Mouse (Mus musculus) stomach, embryonic 15.5 days (tissue): ENCODE measurements around the gene Nkiras1. TPM values are rescaled to one million over a fixed set of nuclear protein-coding genes. Genes with fewer than 3 reads are reported as not detected.
"Not testable (repeated sequence)": the region's sequence is repeated elsewhere in the genome, so short reads cannot be mapped to it uniquely, and the experiment has no call there.

ENCODE experiments used
- ATAC-seq: fragments of 200-750 bp; cut with Nextera tagmentation; 2 replicates; pipeline ENCODE4 v1.8.0; 2017; ENCODE audit warnings: low read depth, moderate number of reproducible peaks, moderate TSS enrichment; ENCODE audit not compliant: insufficient read depth, low FRiP score
- H3K27ac ChIP-seq: fragments of 300-500 bp; sonication (generic); 2 replicates; pipeline ENCODE4 v1.5.1; 2015; ENCODE audit warnings: mild to moderate bottlenecking, inconsistent platforms
- H3K27me3 ChIP-seq: fragments of 300-500 bp; sonication (generic); replicated peaks from 2 replicates; pipeline ENCODE4 v1.6.1; 2015; ENCODE audit warnings: inconsistent platforms
- H3K36me3 ChIP-seq: fragments of 300-500 bp; sonication (generic); 2 replicates; pipeline ENCODE4 v1.6.1; 2015; ENCODE audit warnings: inconsistent platforms
- H3K4me1 ChIP-seq: fragments of 300-500 bp; sonication (generic); 2 replicates; pipeline ENCODE4 v1.6.1; 2015; ENCODE audit warnings: inconsistent platforms
- H3K4me2 ChIP-seq: fragments of 300-500 bp; sonication (generic); 2 replicates; pipeline ENCODE4 v1.6.1; 2015; ENCODE audit warnings: mild to moderate bottlenecking, inconsistent platforms
- H3K4me3 ChIP-seq: fragments of 300-500 bp; sonication (generic); replicated peaks from 2 replicates; pipeline ENCODE4 v1.5.1; 2015; ENCODE audit warnings: inconsistent platforms
- H3K9ac ChIP-seq: fragments of 300-500 bp; sonication (generic); 2 replicates; pipeline ENCODE4 v1.6.1; 2015; ENCODE audit warnings: inconsistent platforms
- H3K9me3 ChIP-seq: fragments of 300-500 bp; sonication (generic); 2 replicates; pipeline ENCODE4 v1.6.1; 2016; ENCODE audit warnings: inconsistent platforms
- WGBS: fragments of 180-500 bp; shearing (Covaris S2); methylation state at CpG from one replicate; pipeline ENCODE4 v1.1.7; 2015; 5-methylcytosine and 5-hydroxymethylcytosine counted together
- polyA plus RNA-seq: library from polyadenylated mRNA; unstranded; fragments of >200 nt; fragmentation: Nextera tagmentation; extraction: Ambion mirVana; gene quantifications from 2 replicates; pipeline ENCODE4 v1.2.1, GENCODE M21; 2015

Nkiras1 gene
- polyA plus RNA-seq, 1 experiment from 2014 or later = 17.2 TPM

- peak; percentile 86 for ATAC-seq
- no peaks in the 10 kb centered on the region for H3K27me3 ChIP-seq
- H3K9ac ChIP-seq = peak overlapping the region; percentile 60; the same call in 1 of the 2 replicates
- H3K27ac ChIP-seq = peak overlapping the region; percentile 86
- H3K4me2 ChIP-seq = peak overlapping the region; percentile 77
- H3K4me3 ChIP-seq = peak overlapping the region; percentile 72
- 0 out of 2 replicates have a peak, but pooled peaks cover 6% of the 10 kb centered on the region for H3K4me1 ChIP-seq
- H3K9me3 ChIP-seq = no peaks in the 10 kb centered on the region
- WGBS = under 1% methylated on average over 71 of the region's 71 CpGs
- H3K36me3 ChIP-seq = no peaks in the 10 kb centered on the region
Measured at GRCm38 (mm10) chr14:18238131-18238749, 32.7 kb upstream of the Nkiras1 start.

- WGBS = under 1% methylated on average over 58 of the region's 66 CpGs
- ATAC-seq = peak; percentile 93
- H3K9me3 ChIP-seq = no peaks in the 10 kb centered on the region
- peak within 1 kb of the TSS; percentile 77 for H3K4me2 ChIP-seq
- H3K36me3 ChIP-seq = no peaks in the 10 kb centered on the region
- 0 out of 2 replicates have a peak, but pooled peaks cover 6% of the 10 kb centered on the region for H3K4me1 ChIP-seq
- H3K4me3 ChIP-seq = peak within 1 kb of the TSS; percentile 72
- no peaks in the 10 kb centered on the region for H3K27me3 ChIP-seq
- H3K27ac ChIP-seq = peak within 1 kb of the TSS; percentile 86
- peak within 1 kb of the TSS; percentile 60; the same call in 1 of the 2 replicates for H3K9ac ChIP-seq
Measured at GRCm38 (mm10) chr14:18238750-18239731, 31.9 kb upstream of the Nkiras1 start, which contains the start of gene Nr1d2. Gene Nr1d2 (minus strand): TSS chr14:18239127.

- Histone ChIP-seq H3K4me3 (no peak overlapping the region), H3K27me3 (no peaks in the 10 kb centered on the region), H3K4me2 (no peak overlapping the region), H3K9ac (no peak overlapping the region), H3K4me1 (0 out of 2 replicates have a peak, but pooled peaks cover 3% of the 10 kb centered on the region), H3K9me3 (no peaks in the 10 kb centered on the region), H3K27ac (no peak overlapping the region), H3K36me3 (no peaks in the 10 kb centered on the region)
- ATAC-seq = no peak
- WGBS = 63% methylated on average over 7 of the region's 7 CpGs
Measured at GRCm38 (mm10) chr14:18240132-18240531, 30.8 kb upstream of the Nkiras1 start.

DNA sequence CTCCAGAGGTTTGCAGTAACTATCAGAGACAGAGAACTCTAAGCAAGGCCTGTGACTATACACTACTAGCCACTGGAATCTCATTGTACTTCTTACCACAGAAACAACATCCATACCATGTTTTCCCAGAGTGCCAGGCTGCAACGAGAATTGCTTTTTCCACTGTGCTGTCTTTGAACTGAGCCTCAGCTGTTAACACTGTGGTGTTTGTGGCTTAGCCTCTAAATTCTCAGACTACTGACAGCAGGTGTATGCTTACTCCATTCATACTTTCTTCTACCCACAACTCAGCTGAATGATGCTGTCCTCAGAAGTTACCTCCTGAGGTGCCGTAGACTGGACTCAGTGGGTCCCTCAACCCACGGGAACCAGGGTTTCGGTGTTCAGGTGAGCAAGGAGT, 29.1 kb upstream of the Nkiras1 start:
- WGBS = 87% methylated on average over 4 of the region's 4 CpGs
- H3K9me3 ChIP-seq = no peaks in the 10 kb centered on the region

DNA sequence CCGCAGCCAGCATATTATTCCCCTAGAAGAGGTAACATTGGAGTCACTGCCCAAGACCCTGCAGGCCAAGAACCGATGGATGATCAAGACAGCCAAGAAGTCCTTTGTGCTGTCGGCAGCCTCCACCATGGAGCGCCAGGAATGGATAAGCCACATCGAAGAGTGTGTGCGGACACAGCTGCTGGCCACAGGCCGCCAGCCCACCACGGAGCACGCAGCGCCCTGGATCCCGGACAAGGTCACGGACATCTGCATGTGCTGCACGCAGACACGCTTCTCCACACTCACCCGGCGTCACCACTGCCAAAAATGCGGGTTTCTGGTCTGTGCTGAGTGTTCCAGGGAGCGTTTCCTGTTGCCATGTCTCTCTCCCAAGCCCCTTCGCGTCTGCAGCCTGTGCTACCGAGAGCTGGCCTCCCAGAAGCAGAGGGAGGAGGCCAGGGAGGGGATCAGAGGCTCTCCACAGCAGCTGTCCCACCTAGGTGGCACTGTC, 28.3 kb upstream of the Nkiras1 start:
- Histone ChIP-seq H3K4me1 (0 out of 2 replicates have a peak, but pooled peaks cover 3% of the 10 kb centered on the region), H3K9me3 (no peaks in the 10 kb centered on the region), H3K36me3 (no peaks in the 10 kb centered on the region), H3K27me3 (no peaks in the 10 kb centered on the region), H3K4me2 (no peak overlapping the region), H3K27ac (no peak overlapping the region), H3K4me3 (no peak overlapping the region), H3K9ac (no peak overlapping the region)
- 84% methylated on average over 21 of the region's 21 CpGs for WGBS
- ATAC-seq = no peak

More for the DNA sequence above, 29.1 kb upstream of the Nkiras1 start:
- H3K4me2 ChIP-seq = no peak overlapping the region
- H3K4me3 ChIP-seq = no peak overlapping the region
- no peak overlapping the region for H3K9ac ChIP-seq
- ATAC-seq = no peak
- H3K27me3 ChIP-seq = no peaks in the 10 kb centered on the region
- no peaks in the 10 kb centered on the region for H3K36me3 ChIP-seq
- 0 out of 2 replicates have a peak, but pooled peaks cover 3% of the 10 kb centered on the region for H3K4me1 ChIP-seq
- H3K27ac ChIP-seq = no peak overlapping the region

GRCm38 (mm10) chr14:18261203-18261602, 9.7 kb upstream of the Nkiras1 start:
- 83% methylated on average over 3 of the region's 3 CpGs for WGBS
- Histone ChIP-seq H3K4me3 (no peak overlapping the region), H3K27me3 (no peaks in the 10 kb centered on the region), H3K36me3 (no peaks in the 10 kb centered on the region), H3K4me2 (no peak overlapping the region), H3K9me3 (no peaks in the 10 kb centered on the region), H3K27ac (no peak overlapping the region), H3K9ac (no peak overlapping the region), H3K4me1 (no peaks in the 10 kb centered on the region)
- no peak for ATAC-seq

DNA sequence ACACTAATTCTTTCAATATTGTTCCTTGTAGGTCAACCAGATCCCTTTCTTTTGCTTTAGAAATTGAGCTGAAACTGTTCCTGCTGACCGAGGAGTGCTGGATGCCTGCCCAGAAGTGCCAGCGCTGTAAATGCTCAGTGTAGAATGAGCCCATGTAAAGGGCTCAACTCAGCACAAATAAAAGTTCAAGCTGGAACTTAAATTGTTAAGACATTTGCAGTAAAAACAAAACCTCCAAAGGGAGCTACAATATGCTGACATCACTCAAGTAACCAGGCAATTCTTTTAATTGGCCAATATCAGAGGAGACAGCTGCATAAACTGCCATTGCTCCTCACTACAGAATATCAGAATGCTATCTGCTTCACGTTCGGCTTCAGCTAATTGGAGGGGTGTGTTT, 7.5 kb upstream of the Nkiras1 start:
- Histone ChIP-seq H3K4me1 (no peaks in the 10 kb centered on the region), H3K9me3 (no peaks in the 10 kb centered on the region), H3K27ac (no peak overlapping the region), H3K4me3 (no peak overlapping the region), H3K4me2 (no peak overlapping the region), H3K27me3 (no peaks in the 10 kb centered on the region), H3K9ac (no peak overlapping the region), H3K36me3 (peaks cover 9% of the 10 kb centered on the region; the same call in 1 of the 2 replicates)
- no peak; the same call in 1 of the 2 replicates for ATAC-seq
- 38% methylated on average over 4 of the region's 4 CpGs for whole genome bisulfite sequencing

DNA sequence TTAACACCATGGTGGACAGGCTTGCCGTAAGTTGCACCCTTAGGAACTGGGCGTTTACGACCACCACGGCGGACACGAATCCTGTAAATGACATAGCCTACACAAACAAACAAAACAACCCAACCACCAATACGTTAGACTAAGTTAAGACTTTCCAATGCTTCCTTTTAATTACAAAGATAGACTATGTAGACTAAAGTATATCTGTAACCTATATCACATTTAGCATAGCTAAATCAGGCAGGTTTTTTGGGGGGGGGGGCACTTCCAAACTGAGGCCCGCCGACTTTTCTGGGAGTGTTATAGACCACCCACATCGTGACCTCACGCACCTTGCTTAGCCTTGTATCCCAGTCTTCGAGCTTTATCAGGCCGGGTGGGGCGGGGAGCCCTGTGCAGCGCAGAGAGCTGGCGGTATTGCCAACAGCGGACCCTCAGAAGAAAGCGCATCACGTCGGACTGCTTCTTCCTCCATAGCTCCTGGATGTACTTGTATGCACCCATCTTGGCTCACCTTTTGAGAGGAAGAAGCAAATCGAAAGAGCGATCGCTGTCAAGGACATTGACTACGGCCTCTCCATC, 898 bp upstream of the Nkiras1 start:
- ATAC-seq, H3K4me1 ChIP-seq, H3K27me3 ChIP-seq, H3K9me3 ChIP-seq: not testable (repeated sequence)
- peak overlapping the region; percentile 62 for H3K4me2 ChIP-seq
- H3K36me3 ChIP-seq = peaks cover 11% of the 10 kb centered on the region; the same call in 1 of the 2 replicates
- H3K9ac ChIP-seq = peak overlapping the region; percentile 77
- peak overlapping the region; percentile 87 for H3K4me3 ChIP-seq
- H3K27ac ChIP-seq = peak overlapping the region; percentile 77
- 0% methylated on average over 24 of the region's 24 CpGs for WGBS

GRCm38 (mm10) chr14:18271666-18272065, 730 bp downstream of the Nkiras1 start:
- Histone ChIP-seq H3K9ac (no peak overlapping the region), H3K9me3 (no peaks in the 10 kb centered on the region), H3K4me1 (no peaks in the 10 kb centered on the region), H3K4me2 (peak overlapping the region; percentile 59), H3K27me3 (no peaks in the 10 kb centered on the region), H3K4me3 (peak overlapping the region; percentile 87), H3K36me3 (peaks cover 11% of the 10 kb centered on the region; the same call in 1 of the 2 replicates), H3K27ac (no peak overlapping the region; the same call in 1 of the 2 replicates)
- no peak for ATAC-seq
- 4% methylated on average over 7 of the region's 7 CpGs for WGBS

DNA sequence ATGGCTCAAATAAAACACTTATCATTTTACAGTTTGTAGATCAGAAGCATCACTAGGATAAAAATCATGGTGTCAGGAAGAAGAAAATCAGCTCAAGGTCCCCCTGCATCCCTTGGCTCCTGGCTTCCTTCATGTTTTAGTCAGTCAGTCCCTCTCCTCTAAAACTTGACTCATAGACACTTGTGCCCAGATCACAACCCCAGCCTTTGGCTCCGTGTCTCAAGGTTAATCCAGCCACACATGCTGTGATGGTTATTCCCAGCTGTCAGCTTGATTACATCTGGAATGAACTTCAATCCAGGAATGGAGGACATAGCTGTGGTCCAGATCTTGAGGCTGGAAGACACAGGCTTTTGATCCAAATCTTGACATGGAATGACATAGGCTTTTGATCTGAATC, 3.6 kb downstream of the Nkiras1 start:
- no peak overlapping the region for H3K9ac ChIP-seq
- H3K4me3 ChIP-seq = no peak overlapping the region
- no peaks in the 10 kb centered on the region for H3K9me3 ChIP-seq
- no peak overlapping the region for H3K27ac ChIP-seq
- WGBS = 89% methylated on average over 1 of the region's 1 CpGs
- ATAC-seq = no peak
- H3K27me3 ChIP-seq = no peaks in the 10 kb centered on the region
- H3K4me1 ChIP-seq = no peaks in the 10 kb centered on the region
- peaks cover 15% of the 10 kb centered on the region for H3K36me3 ChIP-seq
- no peak overlapping the region for H3K4me2 ChIP-seq

GRCm38 (mm10) chr14:18280375-18280774, 9.4 kb downstream of the Nkiras1 start:
- Histone ChIP-seq H3K27me3 (no peaks in the 10 kb centered on the region), H3K9me3 (no peaks in the 10 kb centered on the region), H3K9ac (no peak overlapping the region), H3K27ac (no peak overlapping the region), H3K36me3 (peaks cover 20% of the 10 kb centered on the region), H3K4me2 (no peak overlapping the region), H3K4me3 (no peak overlapping the region), H3K4me1 (no peaks in the 10 kb centered on the region)
- WGBS = 88% methylated on average over 5 of the region's 5 CpGs
- ATAC-seq = no peak
